Mouse (Mus musculus): Measurements from ENCODE around the gene Fam120a.

DNA sequence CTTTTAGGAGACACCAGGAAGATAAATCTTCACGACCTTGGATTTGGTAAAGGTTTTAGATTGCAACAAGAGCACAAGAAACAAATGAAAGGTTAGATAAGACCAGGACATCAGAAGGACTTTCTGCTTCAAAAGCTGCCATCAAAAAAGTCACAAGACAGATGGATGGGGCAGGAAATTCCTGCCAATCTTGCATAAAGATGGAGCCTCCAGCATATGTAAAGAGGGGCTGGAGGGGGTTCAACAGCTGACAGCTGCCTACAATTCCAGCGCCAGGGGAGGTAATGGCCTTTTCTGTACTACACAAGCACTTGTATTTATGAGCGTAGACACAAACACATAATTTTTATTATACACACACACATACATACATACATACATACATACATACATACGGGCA lies 138.0 kb downstream of the Fam120a start:
- TF ChIP-seq SMC3 (IDR thresholded peaks at IDR 0.05; ENCODE audit: low read depth, low read length), result no peak
- no peak for TF ChIP-seq POLR2A (IDR thresholded peaks at IDR 0.05; ENCODE audit: control insufficient read depth in 1 of 2, insufficient read depth in 1 of 2, low read depth in 1 of 2, low read length in 2 of 2, poor library complexity in 1 of 2)
- TF ChIP-seq CTCF (IDR thresholded peaks at IDR 0.05 in 2 of 3, conservative IDR thresholded peaks at IDR 0.05 in 1 of 3; ENCODE audit: control insufficient read depth in 1 of 3, insufficient read depth in 1 of 3, low read depth in 2 of 3, low read length in 3 of 3, poor library complexity in 1 of 3, severe bottlenecking in 1 of 3), result no peak
- TF ChIP-seq EP300 (IDR thresholded peaks at IDR 0.05; ENCODE audit: low read depth in 1 of 2, low read length in 2 of 2), result no peak
- no peak for TF ChIP-seq CHD1 (IDR thresholded peaks at IDR 0.05; ENCODE audit: low read depth, low read length)
- TF ChIP-seq MAZ (IDR thresholded peaks at IDR 0.05; ENCODE audit: low read depth, low read length), result no peak
- TF ChIP-seq NRF1 (IDR thresholded peaks at IDR 0.05; ENCODE audit: insufficient read depth, low read depth, low read length, poor library complexity, severe bottlenecking), result no peak
- no peak for TF ChIP-seq POLR2AphosphoS5 (IDR thresholded peaks at IDR 0.05; ENCODE audit: borderline replicate concordance, low read depth, low read length)
- no peak for TF ChIP-seq ELF1 (IDR thresholded peaks at IDR 0.05; ENCODE audit: low read depth, low read length)
- TF ChIP-seq GATA1 (IDR thresholded peaks at IDR 0.05; ENCODE audit: low read depth, low read length), result no peak
- TF ChIP-seq MXI1 (IDR thresholded peaks at IDR 0.05; ENCODE audit: low read depth, low read length), result no peak
- no peak for TF ChIP-seq HCFC1 (IDR thresholded peaks at IDR 0.05; ENCODE audit: low read depth, low read length)
- no peak for TF ChIP-seq ZKSCAN1 (IDR thresholded peaks at IDR 0.05; ENCODE audit: low read depth, low read length)

Data from MEL (cell line).